Mouse (Mus musculus) myocyte (in vitro differentiated cells): Measurements from ENCODE around the gene Ndufb4.

Source experiments
- E2F4 ChIP-seq: IDR thresholded peaks from one replicate; pipeline ENCODE4 v1.6.1; 2011; ENCODE audit warnings: mild to moderate bottlenecking, control low read depth, moderate library complexity; ENCODE audit not compliant: insufficient read depth
- MAX ChIP-seq: IDR thresholded peaks from one replicate; pipeline ENCODE4 v1.6.1; 2011; ENCODE audit warnings: low read depth, mild to moderate bottlenecking, control low read depth
- POLR2A ChIP-seq: IDR thresholded peaks from one replicate; pipeline ENCODE4 v1.6.1; 2011; ENCODE audit warnings: low read depth, mild to moderate bottlenecking, control low read depth, moderate library complexity; ENCODE audit not compliant: insufficient read length
- REST ChIP-seq: IDR thresholded peaks from one replicate; pipeline ENCODE4 v1.6.1; 2011; ENCODE audit warnings: mild to moderate bottlenecking, control low read depth, moderate library complexity; ENCODE audit not compliant: insufficient read depth, insufficient read length
- TCF12 ChIP-seq: IDR thresholded peaks from one replicate; pipeline ENCODE4 v1.6.1; 2011; ENCODE audit warnings: mild to moderate bottlenecking, control low read depth; ENCODE audit not compliant: poor library complexity, insufficient read depth, severe bottlenecking

DNA sequence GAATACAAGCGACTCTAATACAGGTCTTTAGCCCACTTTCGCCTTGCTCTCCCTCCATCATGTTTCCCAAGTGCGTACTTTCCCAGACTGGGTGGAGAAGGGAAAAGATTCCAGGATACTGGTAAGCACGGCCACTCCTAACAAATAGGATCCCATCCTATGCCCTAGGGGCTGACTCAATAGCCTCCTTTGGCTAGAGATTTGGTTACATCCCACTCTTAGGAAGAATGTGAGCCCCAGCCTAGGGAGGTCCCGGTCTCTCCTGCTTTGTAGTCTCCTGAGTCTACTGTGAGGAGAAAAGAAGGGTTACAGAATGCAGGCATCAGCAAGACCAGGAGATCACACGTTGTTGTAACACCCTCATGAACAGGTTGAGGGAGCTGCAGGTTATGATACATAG is 36.2 kb upstream of the Ndufb4 start:
- TF ChIP-seq POLR2A = no peak
- no peak for TF ChIP-seq REST
- TF ChIP-seq E2F4 = no peak
- TF ChIP-seq TCF12 = no peak
- TF ChIP-seq MAX = no peak
